Mouse (Mus musculus) frontal cortex, postnatal 10 days (tissue): ENCODE results near the gene Fignl1.

ENCODE experiments used
- DNase-seq, 2 experiments: peaks; one replicate each; pipeline ENCODE4 v3.0.0; 2022; ENCODE audit warnings: low spot score in 2 of 2, mixed read lengths in 1 of 2

Fignl1 gene

GRCm38 (mm10) chr11:11809404-11810175 lies 828 bp upstream of the Fignl1 start:
- no peak for DNase-seq

DNA sequence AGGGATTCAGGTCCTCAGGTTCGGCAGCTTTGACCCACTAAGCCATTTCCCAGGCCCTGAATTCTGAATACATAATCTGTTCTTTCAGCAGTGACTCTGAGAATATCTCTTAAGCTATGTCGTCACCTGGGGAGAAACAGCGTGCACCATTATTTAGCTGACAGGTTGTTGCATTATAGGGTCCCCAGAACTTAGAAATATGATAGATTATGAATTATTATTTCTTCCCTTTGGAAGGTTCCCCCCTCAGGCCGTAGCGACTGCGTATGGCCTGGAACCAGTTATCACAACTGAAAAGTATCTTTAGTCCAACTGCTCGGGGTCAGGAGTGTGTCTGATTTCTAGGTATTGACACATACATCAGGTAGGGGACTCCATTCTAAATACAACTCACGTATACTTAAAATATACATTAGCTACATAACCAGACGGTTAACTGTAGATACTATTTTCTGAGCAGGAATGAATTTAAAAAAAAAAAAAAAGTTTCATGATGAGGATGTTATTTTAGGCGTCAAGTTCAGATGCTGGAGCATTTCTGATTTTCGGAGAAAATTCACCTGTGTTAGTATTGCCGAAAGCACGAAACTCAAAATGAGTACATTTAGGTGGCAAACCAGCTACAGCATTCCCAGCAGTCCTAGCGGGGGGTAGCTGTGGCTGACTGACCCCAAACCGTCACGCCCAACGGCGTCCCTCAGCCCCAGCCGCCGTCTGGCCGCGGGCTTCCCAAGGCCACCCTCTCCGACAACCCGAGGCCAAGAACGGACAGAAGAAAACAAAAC lies 535 bp downstream of the Fignl1 start:
- no peak for DNase-seq

DNA sequence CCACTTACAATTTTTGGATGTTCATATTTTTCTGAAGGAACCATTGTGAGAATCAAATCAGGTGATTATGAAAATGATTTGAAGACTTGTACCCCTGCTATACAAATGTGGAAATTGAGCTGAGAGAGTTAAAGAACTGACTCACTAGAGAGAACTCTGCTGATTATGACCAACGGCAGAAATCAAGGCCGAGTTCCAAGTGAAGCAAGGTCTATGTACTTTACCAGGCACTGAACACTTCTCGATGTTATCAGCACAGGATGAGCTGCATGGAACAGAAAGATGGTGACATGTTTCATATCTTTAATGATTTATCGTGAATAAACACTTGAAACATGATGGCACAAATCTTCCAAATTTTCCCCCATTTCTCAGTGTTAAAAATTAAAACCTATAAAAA lies 2.8 kb downstream of the Fignl1 start:
- no peak for DNase-seq

- DNase-seq: no peak
These were observed 4.3 kb downstream of the Fignl1 start for GRCm38 (mm10) chr11:11804421-11804820.

- no peak for DNase-seq
These were observed 7.7 kb downstream of the Fignl1 start for GRCm38 (mm10) chr11:11801067-11801466.

- DNase-seq: no peak
These were observed 8.5 kb downstream of the Fignl1 start for GRCm38 (mm10) chr11:11800304-11800703.

DNA sequence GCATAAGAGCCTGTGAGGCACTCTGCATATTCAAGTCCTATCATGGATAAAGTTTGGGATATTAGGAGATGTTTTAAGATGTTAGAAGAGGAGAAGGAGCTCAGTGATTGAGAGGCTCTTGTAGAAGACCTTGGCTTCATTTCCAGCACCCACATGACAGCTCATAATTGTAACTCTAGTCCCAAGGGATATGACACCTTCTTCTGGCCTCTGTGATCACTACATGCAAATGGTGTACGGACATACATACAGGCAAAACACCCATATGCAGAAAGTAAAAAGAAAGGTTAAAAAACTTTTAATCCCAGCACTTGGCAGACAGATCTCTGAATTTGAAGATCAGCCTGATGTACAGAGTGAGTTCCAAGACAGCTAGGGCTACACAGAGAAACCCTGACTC lies 10.1 kb downstream of the Fignl1 start:
- DNase-seq: no peak

- DNase-seq: no peak
These were observed 14.1 kb downstream of the Fignl1 start for GRCm38 (mm10) chr11:11794626-11795025.

- DNase-seq: peak; percentile 23 to 71
These were observed 20.2 kb downstream of the Fignl1 start for GRCm38 (mm10) chr11:11788521-11788974.

- no peak for DNase-seq
These were observed 23.3 kb downstream of the Fignl1 start for GRCm38 (mm10) chr11:11785457-11785856.

- no peak for DNase-seq
These were observed 27.0 kb downstream of the Fignl1 start for GRCm38 (mm10) chr11:11781728-11782127.

DNA sequence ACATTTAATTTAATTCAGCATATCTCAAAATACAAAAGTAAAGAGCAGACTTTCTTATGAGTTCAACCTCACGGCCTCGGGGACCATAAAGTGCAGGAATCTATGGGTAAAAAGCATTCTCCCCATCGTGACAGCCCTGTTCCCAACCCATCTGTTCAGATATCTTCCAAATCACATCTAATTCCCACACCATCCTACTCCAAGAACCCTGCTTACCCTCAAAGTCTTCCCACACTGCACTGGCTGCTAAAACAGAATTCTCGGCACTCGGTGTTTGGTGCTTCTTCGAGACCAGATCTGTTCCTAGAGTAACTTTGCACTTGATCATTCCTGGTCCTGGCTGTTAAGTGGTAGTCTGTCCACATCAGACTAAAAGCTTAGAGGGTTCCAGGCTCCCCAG lies 30.4 kb downstream of the Fignl1 start:
- DNase-seq: no peak

GRCm38 (mm10) chr11:11777796-11778195 lies 31.0 kb downstream of the Fignl1 start:
- no peak for DNase-seq

GRCm38 (mm10) chr11:11777246-11777645 lies 31.5 kb downstream of the Fignl1 start:
- DNase-seq: no peak

DNA sequence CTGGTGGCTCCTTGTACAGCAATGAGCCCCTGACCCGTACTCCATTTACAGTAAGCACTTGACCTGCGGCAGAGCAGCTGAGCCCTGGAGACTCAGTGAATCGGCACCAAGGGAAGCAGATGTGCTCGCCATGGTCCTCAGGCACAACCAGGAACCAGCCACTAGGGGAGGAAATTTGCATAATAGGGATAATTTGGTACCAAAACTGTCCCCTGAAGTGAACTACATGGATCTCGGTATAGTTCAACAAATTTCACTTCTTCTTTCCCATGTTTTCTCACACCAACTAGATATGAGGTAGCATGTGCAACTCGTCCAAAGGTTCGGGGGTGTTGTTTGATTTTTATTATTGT lies 32.0 kb downstream of the Fignl1 start:
- DNase-seq: no peak

DNA sequence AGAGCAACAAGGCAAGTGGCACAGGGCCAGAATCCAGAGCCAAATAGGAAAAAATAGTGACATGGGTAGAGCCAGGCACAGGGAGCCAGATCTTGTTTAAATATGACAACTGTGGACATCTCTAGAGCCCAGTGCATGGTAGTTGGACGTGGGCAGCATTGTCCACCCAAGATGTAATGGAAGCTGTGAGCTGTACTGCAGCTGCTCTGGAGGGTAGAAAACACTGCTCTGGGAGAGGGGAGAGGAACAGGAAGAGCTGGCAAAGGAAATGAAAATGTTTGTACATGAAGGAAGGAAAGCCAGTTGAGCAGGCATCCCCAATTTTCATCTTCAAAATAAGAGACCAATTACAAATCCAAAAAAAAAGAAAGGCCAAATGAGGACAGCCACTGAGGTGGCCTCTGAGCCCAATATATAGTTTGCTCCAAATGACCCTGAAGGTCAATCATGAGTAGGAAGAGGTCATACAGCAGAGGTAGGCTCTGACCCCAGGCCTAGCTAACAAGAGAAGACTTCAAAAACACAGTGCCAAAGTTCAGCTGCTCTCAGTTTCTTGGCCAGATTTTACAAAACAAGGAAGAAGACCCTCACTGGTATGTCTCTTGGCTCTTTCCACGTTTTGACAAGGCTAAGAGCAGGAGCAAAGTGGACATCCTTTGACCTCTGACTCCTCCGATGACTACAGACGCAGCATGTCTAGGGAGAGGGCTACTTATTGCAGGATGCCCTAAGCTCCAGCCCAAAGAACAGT lies 32.5 kb downstream of the Fignl1 start:
- DNase-seq: no peak

DNA sequence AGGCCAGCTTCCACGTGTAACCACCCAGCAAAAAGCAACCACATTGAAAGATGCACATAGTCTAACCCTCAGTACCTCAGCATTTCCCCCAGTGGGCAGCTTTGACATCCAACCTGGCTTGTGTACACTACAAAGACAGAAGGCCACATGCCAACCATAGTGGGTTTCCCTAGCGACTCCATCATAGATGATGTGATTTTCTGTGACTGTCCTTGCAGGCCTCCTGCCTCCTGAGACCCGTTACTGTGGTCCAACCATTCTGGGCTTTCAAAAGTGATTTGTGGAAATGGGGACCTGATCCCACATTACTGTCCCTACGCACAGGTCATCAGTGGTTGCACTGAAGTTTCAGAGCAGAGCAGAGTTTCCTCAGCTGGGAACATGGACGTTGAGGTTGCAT lies 33.9 kb downstream of the Fignl1 start:
- no peak for DNase-seq

DNA sequence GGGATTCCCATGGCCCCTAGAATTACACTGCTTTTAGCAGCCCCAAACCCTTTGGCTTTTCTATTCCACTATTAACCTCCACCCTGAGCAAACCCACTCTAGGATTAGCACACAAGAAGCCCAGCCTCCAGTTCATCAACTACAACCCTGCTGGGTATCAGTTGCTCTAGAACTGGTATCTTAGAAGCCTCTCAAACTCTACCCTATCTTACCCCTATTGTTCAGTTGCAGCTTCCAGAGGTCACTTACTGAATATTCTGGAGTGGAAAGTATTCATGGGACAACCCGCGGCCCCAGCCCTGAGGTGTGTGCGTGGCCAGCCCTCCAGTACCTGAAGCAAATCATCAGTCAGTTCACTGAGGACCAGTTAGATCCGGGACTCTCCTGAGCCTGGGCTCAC lies 34.4 kb downstream of the Fignl1 start:
- DNase-seq: no peak

DNA sequence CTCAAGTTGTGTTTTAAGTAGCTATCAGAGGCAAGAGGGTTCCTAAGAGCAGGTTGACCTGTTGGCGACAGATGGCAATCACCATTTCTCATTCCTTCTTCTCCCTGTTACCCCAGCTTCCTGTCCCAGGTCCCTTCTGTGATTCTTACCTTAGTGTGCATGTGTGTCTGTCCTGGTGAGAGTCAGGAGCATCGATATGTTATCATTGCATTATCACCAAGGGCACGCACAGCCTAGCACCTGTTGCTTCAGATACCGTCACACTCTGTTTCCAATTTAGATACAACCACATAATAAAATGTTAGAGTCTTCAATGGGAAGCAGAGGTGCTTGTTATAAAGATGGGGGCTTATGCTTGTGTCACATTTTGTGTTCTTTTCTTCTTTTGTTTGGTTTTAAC lies 36.6 kb downstream of the Fignl1 start:
- no peak for DNase-seq

DNA sequence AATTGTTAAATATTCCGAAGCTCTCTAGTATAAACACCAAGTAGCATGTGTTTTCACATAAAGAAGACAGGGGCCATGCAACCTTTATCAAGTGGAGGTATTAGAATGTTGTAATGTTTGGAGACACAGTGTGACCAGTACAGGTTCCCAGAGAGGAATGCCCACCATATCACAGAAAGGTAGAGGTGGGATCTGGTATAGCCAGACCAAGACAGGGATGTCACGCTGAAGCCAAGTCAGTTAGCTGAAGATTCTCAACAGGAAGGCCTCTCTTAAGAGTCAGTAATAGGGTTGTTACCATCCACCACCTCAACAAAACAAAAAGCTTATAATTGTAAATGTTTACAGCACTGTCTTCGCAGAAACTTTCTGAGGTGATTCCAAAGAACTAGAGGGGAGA lies 38.1 kb downstream of the Fignl1 start:
- no peak for DNase-seq

- no peak for DNase-seq
These were observed 39.5 kb downstream of the Fignl1 start for GRCm38 (mm10) chr11:11769281-11769680.

GRCm38 (mm10) chr11:11768057-11768456 lies 40.7 kb downstream of the Fignl1 start:
- no peak for DNase-seq
